Mouse (Mus musculus): ENCODE results near the gene Pgap3. TPM values are rescaled to one million over a fixed set of nuclear protein-coding genes. Genes with fewer than 3 reads are reported as not detected.
A peak's percentile ranks its signal among the peaks of the same experiment; 100 is the strongest.
"Not testable (repeated sequence)": the region's sequence is repeated elsewhere in the genome, so short reads cannot be mapped to it uniquely, and the experiment has no call there.

Pgap3 gene
- polyA plus RNA-seq, 1 experiment from 2014 or later = 6.7 TPM

DNA sequence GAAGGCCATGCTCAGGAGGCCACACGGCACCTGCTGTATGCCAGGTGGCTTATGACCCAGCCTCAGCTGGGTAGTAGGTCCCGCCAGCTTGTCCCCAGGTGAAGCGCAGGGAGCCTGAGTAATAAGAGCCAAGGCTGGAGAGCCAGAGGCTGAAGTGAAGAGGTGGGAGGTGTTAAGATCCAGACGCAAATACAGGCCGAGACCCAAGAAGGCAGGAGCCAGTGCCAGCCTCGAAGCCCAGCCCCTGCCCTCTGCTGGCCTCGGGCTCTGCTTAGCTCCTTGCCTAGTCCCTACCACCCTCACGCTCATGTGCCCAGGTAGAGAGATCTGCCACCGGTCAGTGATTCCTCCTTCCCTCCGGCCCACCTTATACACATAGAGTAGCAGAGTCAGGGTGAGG lies 12.0 kb downstream of the Pgap3 start:
- Histone ChIP-seq H3K4me2 (no peak overlapping the region), H3K4me1 (peaks cover 10% of the 10 kb centered on the region), H3K9ac (no peak overlapping the region), H3K27me3 (peaks cover 72% of the 10 kb centered on the region), H3K9me3 (replicated peaks) (no peaks in the 10 kb centered on the region), H3K4me3 (no peak overlapping the region), H3K36me3 (ENCODE audit: poor library complexity, severe bottlenecking) (no peaks in the 10 kb centered on the region), H3K27ac (no peak overlapping the region)
- 70% methylated on average over 10 of the region's 10 CpGs for WGBS
- ATAC-seq = no peak

DNA sequence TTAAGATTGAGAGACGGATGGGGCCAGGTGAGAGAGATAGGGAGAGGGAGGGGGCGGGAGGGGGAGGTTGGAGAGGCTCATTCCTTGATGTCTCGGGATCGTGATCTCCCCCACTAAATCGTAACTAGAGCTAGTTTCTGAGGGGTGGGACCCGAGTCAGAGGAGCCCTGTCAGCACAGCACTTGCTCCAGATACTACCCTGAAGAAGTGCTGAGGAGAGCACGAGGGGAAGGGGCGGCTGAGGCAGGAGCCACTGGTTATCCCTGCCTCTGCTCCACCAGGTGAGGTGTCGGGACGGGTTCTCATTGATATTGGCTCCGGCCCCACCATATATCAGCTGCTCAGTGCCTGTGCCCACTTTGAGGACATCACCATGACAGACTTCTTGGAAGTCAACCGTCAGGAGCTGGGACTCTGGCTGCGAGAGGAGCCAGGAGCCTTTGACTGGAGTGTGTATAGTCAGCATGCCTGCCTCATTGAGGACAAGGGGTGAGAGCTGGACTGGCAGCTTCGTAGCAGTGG lies 13.2 kb downstream of the Pgap3 start:
- no peak overlapping the region for H3K4me3 ChIP-seq
- no peak overlapping the region for H3K9ac ChIP-seq
- no peak for ATAC-seq
- 0 out of 2 replicates have a peak, but pooled peaks cover 2% of the 10 kb centered on the region for H3K4me1 ChIP-seq
- no peak overlapping the region; the same call in 1 of the 2 replicates for H3K4me2 ChIP-seq
- H3K27me3 ChIP-seq = peaks cover 69% of the 10 kb centered on the region
- no peak overlapping the region for H3K27ac ChIP-seq
- H3K36me3 ChIP-seq (ENCODE audit: poor library complexity, severe bottlenecking) = no peaks in the 10 kb centered on the region
- whole genome bisulfite sequencing = 50% methylated on average over 14 of the region's 14 CpGs
- H3K9me3 ChIP-seq (replicated peaks) = no peaks in the 10 kb centered on the region

DNA sequence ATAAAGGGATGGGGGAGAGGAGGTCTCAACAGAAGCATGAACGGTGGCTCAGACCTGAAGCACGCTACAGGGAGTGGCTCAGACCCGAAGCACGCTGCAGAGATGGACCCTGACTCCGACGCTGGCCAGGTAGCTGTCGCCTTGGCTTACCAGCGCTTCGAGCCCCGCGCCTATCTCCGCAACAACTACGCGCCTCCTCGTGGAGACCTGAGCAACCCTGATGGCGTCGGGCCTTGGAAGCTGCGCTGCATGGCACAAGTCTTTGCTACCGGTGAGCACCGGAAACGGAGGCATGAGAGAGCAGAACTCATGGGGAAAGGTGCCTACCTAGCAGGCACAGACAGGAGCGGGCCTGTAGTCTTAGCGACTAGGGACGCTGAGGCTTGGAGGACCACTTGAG lies 13.7 kb downstream of the Pgap3 start:
- Histone ChIP-seq H3K27ac (no peak overlapping the region), H3K27me3 (peaks cover 65% of the 10 kb centered on the region), H3K9ac (no peak overlapping the region), H3K4me1 (0 out of 2 replicates have a peak, but pooled peaks cover 2% of the 10 kb centered on the region), H3K9me3 (replicated peaks) (no peaks in the 10 kb centered on the region), H3K36me3 (ENCODE audit: poor library complexity, severe bottlenecking) (no peaks in the 10 kb centered on the region), H3K4me2 (peak overlapping the region; percentile 14; the same call in 1 of the 2 replicates), H3K4me3 (no peak overlapping the region)
- 23% methylated on average over 24 of the region's 24 CpGs for WGBS
- no peak for ATAC-seq

DNA sequence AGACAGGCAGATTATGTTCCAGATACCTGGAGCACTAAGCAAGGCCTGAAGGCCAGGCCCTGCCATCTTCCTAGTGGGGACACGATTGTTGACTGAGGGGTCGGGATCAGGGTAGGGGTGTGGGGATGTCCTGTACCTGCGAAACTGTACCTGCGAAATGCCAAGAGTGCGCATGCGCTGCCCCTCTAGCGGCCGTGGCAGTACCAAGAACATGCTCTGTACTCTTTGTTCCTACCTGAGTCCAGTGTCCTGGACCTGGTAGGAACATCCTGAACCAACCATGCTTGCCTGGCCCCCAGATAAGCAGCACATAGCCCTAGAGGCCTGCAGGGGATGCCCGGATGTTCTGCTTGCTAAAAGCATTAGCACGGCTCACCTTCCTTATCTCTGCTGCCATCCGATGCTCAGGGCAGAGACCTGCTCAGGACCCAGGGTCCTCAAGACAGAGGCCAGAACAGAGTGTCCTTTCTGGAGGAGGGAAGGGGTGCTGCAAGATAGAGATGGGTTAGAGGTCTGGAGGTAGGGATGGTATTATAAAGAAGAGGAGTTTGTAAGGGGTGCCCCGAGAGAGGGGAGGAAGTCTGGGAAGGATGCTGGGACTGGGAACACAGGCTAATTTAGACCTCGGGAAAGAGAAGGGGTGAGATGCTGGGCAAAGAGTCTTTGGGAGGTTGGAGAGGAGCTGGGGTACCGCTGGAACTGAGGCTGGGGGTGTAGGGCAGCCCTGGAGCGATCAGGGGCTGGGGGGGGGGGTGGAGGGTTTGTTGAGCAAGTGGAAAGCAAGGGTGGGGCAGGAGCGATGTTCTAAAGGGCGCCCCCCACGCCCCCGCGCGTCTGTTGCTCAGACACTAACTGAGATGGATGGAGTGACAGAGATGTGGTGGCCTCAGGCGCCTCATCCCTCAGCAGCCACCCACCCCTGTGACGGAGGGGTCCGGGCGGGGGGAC lies 14.4 kb downstream of the Pgap3 start, which contains the start of gene Pnmt:
Pnmt (plus strand) TSS at position 813 of the 948 bp plus-strand sequence.
- 57% methylated on average over 25 of the region's 25 CpGs for WGBS
- Histone ChIP-seq H3K9ac (peak within 1 kb of the TSS; percentile 37; the same call in 1 of the 2 replicates), H3K27me3 (peaks cover 58% of the 10 kb centered on the region), H3K27ac (no peak within 1 kb of the TSS), H3K4me3 (no peak within 1 kb of the TSS), H3K4me1 (0 out of 2 replicates have a peak, but pooled peaks cover 2% of the 10 kb centered on the region), H3K9me3 (replicated peaks) (no peaks in the 10 kb centered on the region), H3K4me2 (peak within 1 kb of the TSS; percentile 14; the same call in 1 of the 2 replicates), H3K36me3 (ENCODE audit: poor library complexity, severe bottlenecking) (peaks cover 3% of the 10 kb centered on the region)
- no peak for ATAC-seq

DNA sequence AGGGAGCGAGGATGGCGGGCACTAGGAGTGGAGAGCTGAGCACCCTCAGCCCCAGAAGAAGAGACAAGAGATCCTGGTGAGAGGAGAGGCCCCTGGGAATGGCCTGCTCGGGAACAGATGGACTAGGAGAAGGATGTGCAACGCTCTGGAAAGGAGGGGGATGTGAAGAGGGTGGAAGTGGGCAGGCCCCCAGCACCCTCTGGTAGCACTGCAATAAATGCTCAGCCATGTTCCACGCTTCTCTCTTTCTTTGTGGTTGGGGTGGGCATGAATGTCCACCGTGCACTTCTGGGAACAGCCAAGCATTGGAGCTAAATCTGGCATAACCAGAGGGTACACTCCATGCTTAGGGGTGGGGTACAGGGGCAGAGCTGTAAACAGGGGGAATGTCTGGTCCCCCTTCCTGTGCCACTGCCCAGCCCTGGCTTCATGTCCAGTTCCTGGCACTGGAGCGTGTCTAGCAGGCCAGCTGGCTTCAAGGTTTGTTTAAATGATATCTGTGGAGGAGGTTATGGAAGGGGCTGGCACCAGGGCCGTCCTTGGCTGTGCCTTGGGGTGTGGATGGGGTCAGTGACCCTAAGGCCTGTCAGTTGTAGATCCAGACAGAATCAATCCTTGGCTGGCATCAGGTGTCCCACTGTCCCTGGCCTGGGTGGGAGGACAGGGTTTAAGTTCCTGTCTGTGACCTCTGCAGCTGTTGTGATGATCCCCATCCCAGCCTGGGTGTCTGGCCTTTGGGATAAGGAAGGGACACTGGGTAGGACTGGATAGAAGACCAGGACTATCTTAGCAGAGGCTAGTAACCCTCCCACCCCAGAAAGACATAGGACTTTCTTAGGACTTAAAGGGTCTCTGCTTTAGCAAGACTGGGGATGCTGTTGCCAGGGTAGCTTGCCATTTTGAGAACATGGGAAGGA lies 15.3 kb downstream of the Pgap3 start:
- Histone ChIP-seq H3K27ac (no peak overlapping the region), H3K27me3 (peaks cover 49% of the 10 kb centered on the region), H3K9me3 (replicated peaks) (no peaks in the 10 kb centered on the region), H3K36me3 (ENCODE audit: poor library complexity, severe bottlenecking) (peaks cover 12% of the 10 kb centered on the region), H3K4me3 (no peak overlapping the region), H3K4me2 (no peak overlapping the region), H3K9ac (peak overlapping the region; percentile 9; the same call in 1 of the 2 replicates), H3K4me1 (0 out of 2 replicates have a peak, but pooled peaks cover 2% of the 10 kb centered on the region)
- WGBS = 62% methylated on average over 8 of the region's 8 CpGs
- no peak for ATAC-seq

DNA sequence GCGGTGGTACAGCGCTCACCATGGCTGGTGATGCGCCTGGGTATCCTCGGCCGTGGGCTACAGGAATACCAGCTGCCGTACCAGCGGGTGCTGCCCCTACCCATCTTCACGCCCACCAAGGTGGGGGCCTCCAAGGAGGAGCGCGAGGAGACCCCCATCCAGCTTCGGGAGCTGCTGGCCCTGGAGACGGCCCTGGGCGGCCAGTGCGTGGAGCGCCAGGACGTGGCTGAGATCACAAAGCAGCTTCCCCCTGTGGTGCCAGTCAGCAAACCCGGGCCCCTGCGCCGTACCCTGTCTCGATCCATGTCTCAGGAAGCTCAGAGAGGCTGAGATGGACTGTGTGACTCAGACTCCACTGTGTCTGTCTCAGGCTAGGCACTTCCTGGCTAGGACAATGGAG lies 16.1 kb downstream of the Pgap3 start:
- Histone ChIP-seq H3K4me3 (no peak overlapping the region), H3K36me3 (ENCODE audit: poor library complexity, severe bottlenecking) (peaks cover 20% of the 10 kb centered on the region), H3K9ac (no peak overlapping the region), H3K4me1 (0 out of 2 replicates have a peak, but pooled peaks cover 2% of the 10 kb centered on the region), H3K27me3 (peaks cover 49% of the 10 kb centered on the region), H3K4me2 (no peak overlapping the region), H3K9me3 (replicated peaks) (no peaks in the 10 kb centered on the region), H3K27ac (no peak overlapping the region)
- no peak for ATAC-seq
- 76% methylated on average over 20 of the region's 20 CpGs for WGBS

DNA sequence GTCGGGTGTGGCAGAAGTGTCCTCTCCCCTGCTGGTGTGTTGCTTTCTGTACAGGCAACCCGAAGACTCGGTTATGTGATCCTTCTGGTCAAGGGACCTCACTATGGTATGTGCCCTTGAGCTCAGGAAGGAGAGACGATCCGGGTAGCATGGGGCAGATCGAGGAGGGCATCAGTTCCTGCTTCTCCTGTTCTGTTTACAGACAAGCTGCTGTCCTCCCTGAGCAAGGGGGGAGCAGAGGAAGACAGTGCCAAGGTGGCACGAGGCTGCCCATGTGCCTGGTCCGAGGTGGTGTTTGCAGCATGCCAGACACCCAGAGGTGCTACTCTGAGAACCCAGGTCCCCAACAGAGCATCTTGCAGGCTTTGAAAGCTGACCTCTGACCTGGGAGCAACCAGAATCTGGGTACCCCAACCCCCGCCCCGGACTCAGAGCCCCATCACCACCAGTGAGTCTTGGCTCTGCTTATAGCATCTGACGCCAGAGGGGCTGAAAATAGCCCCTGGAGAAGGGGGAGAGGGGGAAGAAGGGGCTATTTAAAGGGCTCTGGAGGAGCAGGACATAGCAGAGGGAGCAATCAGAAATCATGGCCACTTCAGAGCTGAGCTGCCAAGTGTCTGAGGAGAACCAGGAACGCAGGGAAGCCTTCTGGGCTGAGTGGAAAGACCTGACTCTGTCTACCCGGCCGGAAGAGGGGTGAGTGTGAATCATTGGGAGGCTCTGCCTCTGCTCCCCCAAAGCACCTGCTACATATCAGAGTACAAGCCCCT lies 16.8 kb downstream of the Pgap3 start, which contains the start of gene Tcap:
Tcap (plus strand) TSS at position 551 of the 770 bp plus-strand sequence.
- H3K27me3 ChIP-seq = peaks cover 45% of the 10 kb centered on the region
- WGBS = 66% methylated on average over 14 of the region's 14 CpGs
- no peak within 1 kb of the TSS for H3K27ac ChIP-seq
- peaks cover 27% of the 10 kb centered on the region for H3K36me3 ChIP-seq (ENCODE audit: poor library complexity, severe bottlenecking)
- no peak within 1 kb of the TSS for H3K4me2 ChIP-seq
- 0 out of 2 replicates have a peak, but pooled peaks cover 2% of the 10 kb centered on the region for H3K4me1 ChIP-seq
- no peaks in the 10 kb centered on the region for H3K9me3 ChIP-seq (replicated peaks)
- no peak for ATAC-seq
- H3K9ac ChIP-seq = 0 out of 2 replicates have a peak within 1 kb of the TSS, but pooled peaks have one; percentile 8
- H3K4me3 ChIP-seq = no peak within 1 kb of the TSS

DNA sequence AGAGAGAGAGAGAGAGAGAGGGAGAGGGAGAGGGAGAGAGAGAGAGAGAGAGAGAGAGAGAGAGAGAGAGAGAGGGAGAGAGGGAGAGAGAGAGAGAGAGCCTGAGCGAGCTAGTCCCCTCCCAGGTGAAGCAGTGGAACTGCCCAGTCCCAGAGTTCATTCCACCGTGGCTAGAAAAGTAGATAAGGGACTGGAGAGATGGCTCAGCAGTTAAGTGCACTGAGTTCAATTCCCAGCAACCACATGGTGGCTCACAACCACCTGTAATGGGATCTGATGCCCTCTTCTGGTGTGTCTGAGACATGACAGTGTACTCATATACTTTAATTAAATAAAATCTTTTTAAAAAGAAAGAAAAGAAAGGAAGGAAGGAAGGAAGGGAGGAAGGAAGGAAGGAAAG lies 17.9 kb downstream of the Pgap3 start:
- not testable (repeated sequence) for H3K4me3 ChIP-seq; H3K4me1 ChIP-seq; H3K27ac ChIP-seq; H3K9me3 ChIP-seq (replicated peaks); H3K4me2 ChIP-seq; ATAC-seq; H3K9ac ChIP-seq
- H3K36me3 ChIP-seq (ENCODE audit: poor library complexity, severe bottlenecking) = peaks cover 38% of the 10 kb centered on the region
- peaks cover 34% of the 10 kb centered on the region for H3K27me3 ChIP-seq
- 33% methylated on average over 1 of the region's 2 CpGs for WGBS

DNA sequence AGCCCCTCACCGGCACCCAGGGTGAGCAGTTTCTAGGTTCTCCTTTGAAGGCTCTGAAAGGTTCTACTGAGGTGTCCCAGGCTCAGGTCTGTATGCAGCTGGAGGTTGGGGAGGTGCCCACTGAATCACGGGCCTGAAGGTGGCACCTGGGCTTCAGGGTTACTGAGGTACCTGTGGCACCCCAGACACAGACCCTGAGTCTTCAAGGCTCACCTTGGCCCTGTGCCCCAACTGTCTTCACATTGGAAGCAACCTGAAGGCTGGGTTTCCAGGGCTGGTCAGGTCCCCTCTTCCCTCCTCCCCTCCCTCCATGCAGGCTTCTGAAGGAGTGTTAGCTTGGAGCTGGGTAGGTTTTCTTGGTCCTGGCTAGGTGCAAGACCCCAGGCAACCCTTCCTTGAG lies 18.6 kb downstream of the Pgap3 start:
- Histone ChIP-seq H3K36me3 (ENCODE audit: poor library complexity, severe bottlenecking) (peaks cover 45% of the 10 kb centered on the region), H3K27me3 (peaks cover 27% of the 10 kb centered on the region), H3K4me3 (no peak overlapping the region), H3K27ac (no peak overlapping the region), H3K9me3 (replicated peaks) (no peaks in the 10 kb centered on the region), H3K9ac (no peak overlapping the region), H3K4me1 (0 out of 2 replicates have a peak, but pooled peaks cover 2% of the 10 kb centered on the region), H3K4me2 (no peak overlapping the region)
- WGBS = 96% methylated on average over 2 of the region's 2 CpGs
- no peak for ATAC-seq

DNA sequence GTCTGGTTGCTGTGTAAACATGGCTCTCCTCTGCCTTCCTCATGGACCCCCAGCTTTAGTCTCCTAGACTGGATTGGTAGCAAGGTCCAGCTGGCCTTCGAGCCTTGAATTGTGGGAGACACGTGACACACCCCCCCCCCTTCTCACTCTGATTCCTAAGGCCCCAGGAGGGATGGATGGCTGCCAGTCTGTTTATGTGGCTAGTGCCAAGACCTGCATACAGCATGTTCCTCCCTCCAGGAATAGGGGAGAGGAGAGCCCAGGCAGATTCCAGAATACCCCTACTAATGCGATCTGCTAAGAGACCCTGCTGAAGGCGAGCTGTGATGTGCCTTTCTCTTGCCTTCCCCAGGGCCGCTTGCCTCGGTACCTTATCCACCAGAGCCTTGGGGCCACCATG lies 20.2 kb downstream of the Pgap3 start:
- peaks cover 61% of the 10 kb centered on the region for H3K36me3 ChIP-seq (ENCODE audit: poor library complexity, severe bottlenecking)
- peak overlapping the region; percentile 7; the same call in 1 of the 2 replicates for H3K27ac ChIP-seq
- WGBS = 85% methylated on average over 6 of the region's 6 CpGs

DNA sequence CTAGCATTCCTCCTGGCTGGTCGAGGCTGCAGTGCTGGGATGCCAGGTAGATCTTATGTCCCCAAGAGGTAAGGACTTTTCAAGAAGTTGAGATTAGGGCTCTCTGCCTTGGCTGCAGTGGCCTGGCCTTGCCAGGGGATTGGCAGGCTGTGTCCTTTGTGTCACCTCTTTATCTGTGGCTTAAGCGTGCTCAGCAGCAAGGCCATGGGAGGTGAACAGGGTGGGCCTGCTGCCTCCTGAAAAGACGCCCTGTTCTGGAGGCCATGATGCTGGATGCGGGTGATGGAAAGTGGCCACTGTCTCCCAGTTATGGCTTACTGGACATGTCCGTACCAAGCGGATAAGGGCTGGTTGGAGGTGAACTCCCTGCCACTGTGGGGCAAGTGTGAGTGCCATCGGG lies 20.9 kb downstream of the Pgap3 start:
- Histone ChIP-seq H3K9me3 (replicated peaks) (no peaks in the 10 kb centered on the region), H3K4me1 (0 out of 2 replicates have a peak, but pooled peaks cover 2% of the 10 kb centered on the region), H3K4me2 (no peak overlapping the region), H3K27ac (no peak overlapping the region), H3K36me3 (ENCODE audit: poor library complexity, severe bottlenecking) (peaks cover 66% of the 10 kb centered on the region), H3K4me3 (no peak overlapping the region), H3K9ac (no peak overlapping the region), H3K27me3 (0 out of 2 replicates have a peak, but pooled peaks cover 5% of the 10 kb centered on the region)
- no peak for ATAC-seq
- 88% methylated on average over 7 of the region's 7 CpGs for WGBS

More for the DNA sequence above, 20.2 kb downstream of the Pgap3 start:
- 0 out of 2 replicates have a peak, but pooled peaks cover 2% of the 10 kb centered on the region for H3K4me1 ChIP-seq
- H3K27me3 ChIP-seq = peaks cover 11% of the 10 kb centered on the region
- no peak overlapping the region for H3K9ac ChIP-seq
- no peaks in the 10 kb centered on the region for H3K9me3 ChIP-seq (replicated peaks)
- H3K4me2 ChIP-seq = no peak overlapping the region
- ATAC-seq = no peak
- H3K4me3 ChIP-seq = no peak overlapping the region
